Mouse (Mus musculus) left cerebral cortex, adult 2 months (tissue): ENCODE measurements around the gene Pnpla3. TPM values are rescaled to one million over a fixed set of nuclear protein-coding genes. Genes with fewer than 3 reads are reported as not detected.

Experiments used
- DNase-seq, 2 experiments: peaks; one replicate each; pipeline ENCODE4 v3.0.0; 2021 to 2022; ENCODE audit warnings: low spot score in 2 of 2, mixed read lengths in 1 of 2; ENCODE audit errors: extremely low spot score in 1 of 2
- H3K27ac ChIP-seq: fragments of 200-600 bp; 2 replicates; pipeline ENCODE4 v1.8.1; 2022
- H3K4me3 ChIP-seq: fragments of 200-600 bp; 2 replicates; pipeline ENCODE4 v1.8.1; 2022
- CTCF ChIP-seq: fragments of 200-600 bp; IDR thresholded peaks from 2 replicates; pipeline ENCODE4 v1.8.1; 2022; ENCODE audit warnings: antibody characterized with exemption, mild to moderate bottlenecking, moderate library complexity
- intact Hi-C: fragments of 180-260 bp; cut with DNase I; formaldehyde crosslinking; loops from one replicate; pipeline ENCODE4 v1.15.1; 2025
- microRNA-seq, 2 experiments: library from miRNA; unstranded; fragments of <30 nt; microRNA quantifications; one replicate each; pipeline ENCODE4 v1.2.0; 2021
- total RNA-seq, 2 experiments: library from RNA; stranded (reverse); gene quantifications; 2 replicates each; pipeline ENCODE4 v1.2.3; 2021

Pnpla3 gene
- total RNA-seq, 2 experiments from 2014 or later: 10.9 to 12.0 TPM

DNA sequence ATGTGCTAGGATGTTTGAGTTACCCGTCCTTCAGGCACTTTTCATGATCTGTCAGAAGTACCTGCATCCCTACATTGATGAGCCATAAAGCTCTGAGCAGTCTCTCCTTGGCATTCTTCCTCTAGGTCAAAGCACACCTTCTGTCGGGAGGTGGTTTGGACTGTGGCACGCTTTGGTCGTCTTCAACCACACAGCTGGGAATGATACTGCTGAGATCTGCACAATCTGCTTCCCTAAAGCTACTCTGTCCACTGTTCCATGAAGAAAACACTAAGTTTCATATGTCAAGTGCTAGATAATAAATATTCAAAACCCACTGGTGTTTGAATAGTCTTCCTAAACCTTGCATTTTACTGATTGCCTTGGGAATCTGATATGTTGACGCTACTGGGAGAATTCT is 53.9 kb downstream of the Pnpla3 start:
- DNase-seq: no peak
- Histone ChIP-seq H3K27ac (no peak overlapping the region), H3K4me3 (no peak overlapping the region)
- intact Hi-C loops: no loop called here
- TF ChIP-seq CTCF: no peak

DNA sequence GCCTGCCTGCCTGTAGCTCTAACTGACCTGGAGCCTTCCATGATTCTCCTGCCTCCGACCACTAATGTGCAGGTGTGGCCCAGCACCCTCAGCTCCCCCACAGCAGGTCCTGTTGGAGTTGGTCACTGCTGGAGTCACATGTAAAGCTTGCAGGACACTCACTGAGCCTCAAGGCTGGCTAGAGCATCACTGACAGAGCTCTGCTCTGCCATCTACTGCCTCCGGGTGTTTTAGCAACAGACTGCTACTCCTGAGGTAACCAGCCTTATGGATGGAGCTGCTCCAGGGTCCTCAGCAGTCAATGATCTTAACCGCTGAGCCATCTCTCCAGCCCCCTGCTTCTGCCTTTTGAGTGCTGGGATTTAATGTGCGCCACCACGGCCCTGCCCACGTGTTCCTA is 55.8 kb downstream of the Pnpla3 start:
- no peak for DNase-seq
- intact Hi-C loops: no loop called here
- Histone ChIP-seq H3K27ac (no peak overlapping the region), H3K4me3 (no peak overlapping the region)
- peak; percentile 45 for TF ChIP-seq CTCF

DNA sequence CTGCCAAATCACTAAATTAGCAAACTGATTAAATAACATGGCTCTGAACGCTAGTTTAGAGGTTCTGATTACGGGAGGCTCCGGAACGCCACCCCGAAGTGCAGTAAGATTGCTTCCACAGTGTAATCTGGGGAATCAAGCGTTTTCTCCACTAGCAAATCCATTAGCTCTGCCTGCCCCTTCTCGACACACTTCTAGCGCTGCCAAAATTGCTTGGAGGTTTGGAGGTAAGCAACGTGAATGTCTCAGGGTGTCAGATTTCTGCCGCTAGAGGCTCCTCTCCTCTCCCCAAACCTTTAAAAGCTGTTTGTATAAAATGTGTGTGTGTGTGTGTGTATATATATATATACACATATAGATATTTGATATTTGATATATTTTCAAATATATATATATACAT is 57.1 kb downstream of the Pnpla3 start:
- intact Hi-C loops: no loop called here
- no peak for DNase-seq
- H3K4me3 ChIP-seq: no peak overlapping the region
- no peak overlapping the region for H3K27ac ChIP-seq
- peak; percentile 11; the same call in 1 of the 2 replicates for TF ChIP-seq CTCF

DNA sequence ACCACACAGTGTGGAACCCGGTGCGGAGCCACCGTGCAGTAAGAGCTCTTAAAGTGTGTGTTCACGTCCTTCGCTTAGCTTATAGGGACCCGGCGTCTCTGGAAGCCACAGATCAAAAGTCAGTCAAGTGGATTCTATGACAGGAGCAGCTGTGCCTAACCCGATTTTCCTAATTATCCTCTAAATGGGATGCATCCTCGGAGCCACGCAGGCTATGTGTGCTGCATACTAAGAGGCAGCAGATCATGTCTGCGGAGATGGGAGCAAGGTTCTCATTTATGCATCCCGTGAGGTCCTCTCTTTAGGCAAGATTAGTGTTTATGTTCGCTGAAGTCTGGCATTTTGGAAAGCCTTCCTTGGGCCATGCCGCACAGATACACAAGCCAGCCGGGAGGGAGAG is 59.3 kb downstream of the Pnpla3 start:
- H3K27ac ChIP-seq: no peak overlapping the region
- intact Hi-C loops: no loop called here
- H3K4me3 ChIP-seq: no peak overlapping the region
- TF ChIP-seq CTCF: no peak
- DNase-seq: no peak

DNA sequence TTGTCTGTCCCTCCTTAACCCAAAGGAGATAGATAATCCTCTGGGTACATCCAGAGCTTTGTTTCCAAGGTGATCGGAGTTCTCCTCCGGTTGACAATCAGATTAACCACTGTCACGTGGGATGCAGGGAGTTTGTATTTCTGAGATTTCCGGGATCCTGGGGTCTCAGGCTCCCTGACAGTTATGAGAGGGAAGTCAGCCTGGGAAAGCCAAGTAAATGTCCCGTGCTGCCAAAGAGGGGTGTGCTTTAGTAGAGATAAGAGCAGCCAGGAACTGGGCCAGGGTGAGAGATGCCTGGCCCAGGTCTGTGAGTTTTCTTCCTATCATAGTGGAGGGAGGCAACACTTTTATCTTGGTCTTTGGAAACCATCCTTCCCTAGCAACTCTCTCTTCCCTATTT is 63.0 kb downstream of the Pnpla3 start:
- intact Hi-C loops: no loop called here
- Histone ChIP-seq H3K27ac (peak overlapping the region; percentile 84), H3K4me3 (peak overlapping the region; percentile 58)
- no peak for TF ChIP-seq CTCF
- DNase-seq: no peak

DNA sequence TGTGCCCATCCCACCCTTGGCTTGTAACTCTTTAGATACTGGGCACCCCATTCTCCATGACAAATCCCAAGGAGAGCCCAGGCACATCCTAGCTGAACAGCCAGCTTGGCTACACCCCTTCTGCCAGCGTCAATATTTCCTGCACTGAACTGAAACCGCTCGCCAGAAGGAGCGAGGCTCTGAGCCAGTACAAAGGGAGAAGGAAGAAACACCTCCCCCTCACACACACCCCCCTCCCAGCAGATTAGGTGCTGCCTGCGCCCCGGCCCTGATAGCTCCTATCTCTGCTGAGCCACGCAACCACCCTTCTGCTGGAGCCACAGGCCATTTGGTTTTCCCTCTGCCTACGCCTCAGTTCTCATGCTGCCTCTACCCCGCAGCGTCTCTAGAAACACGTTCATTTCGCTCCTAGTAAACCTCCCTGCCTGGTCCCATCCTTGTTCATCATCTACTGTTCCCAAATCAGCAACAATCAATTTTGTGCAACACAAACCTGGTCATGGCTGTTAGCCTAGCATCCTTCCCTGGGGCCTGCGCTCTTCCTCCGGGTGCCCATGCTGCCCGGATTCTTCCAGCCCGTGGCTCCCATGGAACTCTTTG is 63.6 kb downstream of the Pnpla3 start:
- TF ChIP-seq CTCF: no peak
- Histone ChIP-seq H3K4me3 (peak overlapping the region; percentile 58), H3K27ac (peak overlapping the region; percentile 84)
- intact Hi-C loops: no loop called here
- DNase-seq: peak; percentile 63 to 69

DNA sequence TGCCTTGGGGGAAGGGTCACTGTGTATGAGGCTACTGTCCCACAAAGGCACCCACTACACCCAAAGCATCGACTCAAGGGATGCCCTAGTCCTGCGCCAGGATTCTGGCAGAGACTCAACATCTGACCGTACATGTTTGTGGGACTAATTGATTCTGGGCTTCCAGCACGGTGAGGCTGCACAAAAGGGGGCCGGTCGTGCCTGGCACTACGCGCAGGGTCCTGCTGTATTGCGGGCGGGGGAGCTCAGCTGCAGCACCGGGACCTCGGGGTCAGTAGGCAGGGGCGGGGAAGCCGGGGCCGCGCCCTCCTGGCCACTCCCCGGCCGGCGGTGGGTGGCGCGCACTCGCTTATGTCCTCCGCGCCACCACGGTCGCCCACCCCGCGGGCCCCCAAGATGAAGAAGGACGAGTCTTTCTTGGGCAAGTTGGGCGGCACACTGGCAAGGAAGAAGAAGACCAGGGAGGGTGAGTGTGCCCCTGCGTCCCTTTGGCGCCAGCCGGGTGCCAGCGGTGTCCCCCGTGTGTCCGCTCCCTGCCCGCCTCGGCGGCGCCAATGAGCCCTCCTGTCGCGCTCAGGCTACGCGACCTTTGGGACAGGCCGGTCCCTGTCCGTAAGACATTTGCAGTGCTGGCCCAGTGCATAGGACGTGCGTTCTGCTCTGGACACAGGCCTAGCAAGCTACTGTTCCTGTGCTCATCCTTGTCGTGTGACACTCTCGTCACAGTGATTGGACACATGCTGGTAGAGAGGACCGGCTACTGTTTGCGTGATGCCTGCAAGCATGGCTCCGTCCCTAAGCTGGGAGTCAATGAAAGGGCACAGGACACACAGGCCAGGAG is 64.3 kb downstream of the Pnpla3 start, which contains the start of gene Parvb:
Gene Parvb (plus strand): TSS at position 323 of the 841 bp plus-strand sequence.
- intact Hi-C loops: no loop called here
- DNase-seq: peak in 1 of 2 experiments; percentile 44
- peak within 1 kb of the TSS; percentile 84 for H3K27ac ChIP-seq
- TF ChIP-seq CTCF: no peak
- H3K4me3 ChIP-seq: peak within 1 kb of the TSS; percentile 58

DNA sequence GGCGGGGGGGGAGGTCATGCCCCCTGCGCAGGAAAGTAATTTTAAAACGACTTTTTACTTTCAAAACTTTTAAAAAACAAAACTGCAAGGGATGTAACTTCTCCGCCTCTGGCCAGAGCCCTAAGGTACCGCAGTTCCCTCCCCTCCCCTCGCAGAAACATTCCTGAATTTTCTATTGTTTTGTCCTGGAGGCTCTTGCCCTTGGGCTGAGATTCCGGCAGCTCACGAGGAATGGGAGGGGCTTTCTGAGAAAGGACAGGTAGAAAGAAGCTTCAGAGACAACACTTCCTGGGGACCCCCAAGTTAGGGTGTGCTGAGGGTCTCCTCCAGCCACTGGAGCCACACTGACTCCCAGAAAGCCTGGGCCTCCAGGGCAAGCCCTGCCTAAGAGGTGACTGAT is 65.0 kb downstream of the Pnpla3 start:
- TF ChIP-seq CTCF: no peak
- no peak for DNase-seq
- intact Hi-C loops: no loop called here
- Histone ChIP-seq H3K4me3 (peak overlapping the region; percentile 58), H3K27ac (peak overlapping the region; percentile 84)

DNA sequence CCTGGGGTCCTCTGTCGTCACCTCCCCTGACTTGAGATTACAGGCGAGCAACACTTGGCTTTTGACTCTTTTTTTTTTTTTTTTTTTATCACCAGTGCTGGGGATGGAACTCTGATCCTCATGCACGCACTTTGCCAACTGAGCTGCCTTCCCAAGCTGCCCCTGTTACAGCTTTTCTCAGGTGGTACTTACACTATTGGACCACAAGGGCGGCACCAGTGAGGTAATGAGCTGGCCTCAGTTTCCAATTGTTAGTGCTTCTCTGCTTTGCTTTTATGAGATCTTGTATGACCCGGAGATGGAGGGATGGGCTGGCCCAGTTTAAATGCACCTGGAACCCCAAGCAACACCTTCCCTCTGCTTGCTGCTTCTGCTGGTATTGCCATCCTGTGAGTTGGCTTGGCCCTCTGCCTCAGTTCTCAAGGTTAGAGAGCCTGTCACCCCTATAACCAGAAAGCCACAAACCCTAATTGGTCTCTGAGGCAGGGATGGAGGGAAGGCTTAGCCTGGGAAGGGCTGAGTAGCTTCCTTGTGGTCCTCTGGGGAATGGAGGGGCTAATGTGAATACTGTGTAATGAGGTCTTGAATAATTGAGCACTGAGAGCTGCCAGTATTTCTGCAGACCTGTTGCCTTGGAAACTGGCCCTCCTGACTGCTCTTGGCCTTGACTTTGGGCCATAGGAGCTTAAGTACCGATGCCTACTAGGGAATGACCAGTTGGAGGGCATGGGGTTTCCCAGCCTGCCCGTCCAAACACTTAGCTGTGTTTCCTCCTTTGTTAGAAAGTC is 67.4 kb downstream of the Pnpla3 start:
- H3K27ac ChIP-seq: peak overlapping the region; percentile 48
- no peak for DNase-seq
- TF ChIP-seq CTCF: peak; percentile 32
- intact Hi-C loops: no loop called here
- H3K4me3 ChIP-seq: no peak overlapping the region

DNA sequence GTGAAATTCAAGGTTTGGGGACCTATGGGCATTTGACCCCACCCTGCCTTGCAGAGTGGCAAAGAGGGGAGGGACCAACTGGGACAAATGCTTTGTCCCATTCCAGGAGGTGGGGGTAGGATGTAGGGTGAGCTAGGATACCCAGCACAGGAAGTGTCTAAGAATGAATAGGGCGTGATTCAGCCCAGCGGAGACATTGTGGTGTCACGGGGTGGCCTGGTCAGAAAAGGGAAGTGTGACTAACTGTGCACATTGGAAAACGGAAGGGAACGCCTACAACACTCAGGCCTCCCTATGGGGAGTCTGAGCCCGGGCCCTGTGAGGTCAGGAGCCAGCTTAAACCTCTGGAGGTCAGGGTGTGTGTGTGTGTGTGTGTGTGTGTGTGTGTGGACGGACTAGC is 68.0 kb downstream of the Pnpla3 start:
- no peak for DNase-seq
- Histone ChIP-seq H3K4me3 (no peak overlapping the region), H3K27ac (no peak overlapping the region)
- no peak for TF ChIP-seq CTCF
- intact Hi-C loops: no loop called here

Small RNA genes within 50 kb of the gene (microRNA-seq; reads per million reads assigned to microRNA genes)
- gene Mir6392: 0.48 to 0.49 reads per million in 2 experiments

Other genes with a start within 250 kb of the Pnpla3 start
- 10 to 100 TPM; 16.7 to 17.5 TPM for gene Efcab6, start 102.5 kb upstream of the Pnpla3 start, total RNA-seq
- 100 to 1,000 TPM; 434 to 449 TPM for gene Sult4a1, start 62.1 kb upstream of the Pnpla3 start, total RNA-seq
- gene Pnpla5, start 44.7 kb upstream of the Pnpla3 start, total RNA-seq: not detected
- 100 to 1,000 TPM in 1 of 2 experiments, 10 to 100 TPM in 1; 99.4 to 111 TPM for gene Samm50, start 24.4 kb downstream of the Pnpla3 start, total RNA-seq
- gene Parvb, start 64.2 kb downstream of the Pnpla3 start, total RNA-seq: 10 to 100 TPM; 19.3 to 20.9 TPM
- gene Parvg, start 156.2 kb downstream of the Pnpla3 start, total RNA-seq: 1 to 10 TPM; 6.8 to 7.1 TPM